Mouse (Mus musculus) T-helper 17 cell (primary cell): ENCODE measurements around the gene Pomt2.
"Not testable (repeated sequence)": the region's sequence is repeated elsewhere in the genome, so short reads cannot be mapped to it uniquely, and the experiment has no call there.

Experiments
- in situ Hi-C, 2 experiments: fragments of 300-600 bp; cut with MboI, MseI; formaldehyde crosslinking; loops; 1 replicate in 1 of 2; 2 replicates in 1 of 2; pipeline ENCODE4 v1.15.1; 2025; ENCODE audit warnings: high pct_unique_total_duplicates in 2 of 2

Pomt2 gene

GRCm38 (mm10) chr12:87147395-87148089 lies at the start of gene Pomt2:
TSS of gene Pomt2 (minus strand) at chr12:87147968.
- in situ Hi-C loops, result no loop called here

- in situ Hi-C loops, result no loop called here
Measured at GRCm38 (mm10) chr12:87196310-87196709, 48.5 kb upstream of the Pomt2 start.

GRCm38 (mm10) chr12:87195069-87195468 lies 47.3 kb upstream of the Pomt2 start:
- in situ Hi-C loops, result no loop called here

GRCm38 (mm10) chr12:87193008-87193407 lies 45.2 kb upstream of the Pomt2 start:
- in situ Hi-C loops, result no loop called here

GRCm38 (mm10) chr12:87177631-87178030 lies 29.9 kb upstream of the Pomt2 start:
- in situ Hi-C loops, result no loop called here

GRCm38 (mm10) chr12:87175194-87175946 lies 27.6 kb upstream of the Pomt2 start:
- in situ Hi-C loops, result no loop called here

GRCm38 (mm10) chr12:87160815-87161214 lies 13.0 kb upstream of the Pomt2 start:
- in situ Hi-C loops, result loop anchor here in 1 of 2 experiments (10.0 kb wide), 1 partner anchor 46 kb away; no protein-coding TSS in a partner anchor

- in situ Hi-C loops, result loop anchor here in 1 of 2 experiments (10.0 kb wide), 1 partner anchor 46 kb away; no protein-coding TSS in a partner anchor
Measured at GRCm38 (mm10) chr12:87160310-87160709, 12.5 kb upstream of the Pomt2 start.

- in situ Hi-C loops, result no loop called here
Measured at GRCm38 (mm10) chr12:87158099-87158498, 10.3 kb upstream of the Pomt2 start.

- in situ Hi-C loops, result no loop called here
Measured at GRCm38 (mm10) chr12:87157361-87157760, 9.6 kb upstream of the Pomt2 start.

GRCm38 (mm10) chr12:87154448-87154847 lies 6.7 kb upstream of the Pomt2 start:
- in situ Hi-C loops, result not testable (repeated sequence)

- in situ Hi-C loops, result no loop called here
Measured at GRCm38 (mm10) chr12:87149471-87149870, 1.7 kb upstream of the Pomt2 start.

GRCm38 (mm10) chr12:87148136-87148535 lies 368 bp upstream of the Pomt2 start:
- in situ Hi-C loops, result no loop called here

GRCm38 (mm10) chr12:87146966-87147365 lies 802 bp downstream of the Pomt2 start, which contains the start of gene Gstz1:
TSS of gene Gstz1 (plus strand) at chr12:87147165.
- in situ Hi-C loops, result no loop called here

- in situ Hi-C loops, result no loop called here
Measured at GRCm38 (mm10) chr12:87142156-87142555, 5.6 kb downstream of the Pomt2 start.

- in situ Hi-C loops, result loop anchor here in 1 of 2 experiments (5.0 kb wide), 1 partner anchor 104 kb away; no protein-coding TSS in a partner anchor
Measured at GRCm38 (mm10) chr12:87138768-87139167, 9.0 kb downstream of the Pomt2 start.

GRCm38 (mm10) chr12:87138342-87138701 lies 9.4 kb downstream of the Pomt2 start:
- in situ Hi-C loops, result loop anchor here in 1 of 2 experiments (5.0 kb wide), 1 partner anchor 104 kb away; no protein-coding TSS in a partner anchor

GRCm38 (mm10) chr12:87137439-87138341 lies 10.1 kb downstream of the Pomt2 start:
- in situ Hi-C loops, result loop anchor here in 1 of 2 experiments (5.0 kb wide), 1 partner anchor 105 kb away; no protein-coding TSS in a partner anchor

GRCm38 (mm10) chr12:87132784-87133183 lies 15.0 kb downstream of the Pomt2 start:
- in situ Hi-C loops, result no loop called here

- in situ Hi-C loops, result no loop called here
Measured at GRCm38 (mm10) chr12:87132210-87132609, 15.6 kb downstream of the Pomt2 start.

- in situ Hi-C loops, result no loop called here
Measured at GRCm38 (mm10) chr12:87131619-87132018, 16.1 kb downstream of the Pomt2 start.
